Mouse (Mus musculus): ENCODE measurements around the gene Map2k1. TPM values are rescaled to one million over a fixed set of nuclear protein-coding genes. Genes with fewer than 3 reads are reported as not detected.

The Map2k1 gene
- polyA plus RNA-seq, 1 experiment from 2014 or later, result 80.7 TPM

DNA sequence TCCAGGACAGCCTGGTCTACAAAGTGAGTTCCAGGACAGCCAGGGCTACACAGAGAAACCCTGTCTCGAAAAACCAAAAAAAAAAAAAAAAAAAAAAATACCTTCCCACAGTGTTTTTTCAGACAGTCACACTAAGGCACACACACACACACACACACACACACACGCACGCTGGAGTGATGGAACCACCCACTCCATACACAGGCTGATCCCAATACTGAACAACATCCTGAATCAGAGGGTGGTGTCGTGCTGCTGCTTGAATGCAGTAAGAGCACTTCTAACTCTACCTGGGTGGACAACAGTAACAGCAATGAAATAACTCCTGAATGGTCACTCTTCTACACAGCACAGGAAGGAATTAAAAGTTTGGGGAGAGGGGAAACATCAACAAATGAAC is 32.0 kb downstream of the Map2k1 start:
- Histone ChIP-seq H3K9me3 (replicated peaks; ENCODE audit: control insufficient read depth, low read length) (no peaks in the 10 kb centered on the region), H3K4me2 (ENCODE audit: low read depth, low read length) (no peak overlapping the region), H3K27me3 (ENCODE audit: control insufficient read depth, insufficient read depth, low read length) (no peaks in the 10 kb centered on the region), H3K36me3 (ENCODE audit: control insufficient read depth, insufficient read depth, low read length) (no peaks in the 10 kb centered on the region), H3K9ac (ENCODE audit: low read length) (no peak overlapping the region), H3K4me1 (ENCODE audit: control insufficient read depth, insufficient read depth, low read length) (peaks cover 4% of the 10 kb centered on the region; the same call in 1 of the 2 replicates), H3K27ac (ENCODE audit: low read length) (no peak overlapping the region), H3K4me3 (replicated peaks; ENCODE audit: low read length) (no peak overlapping the region)
- no peak for ATAC-seq (ENCODE audit: insufficient read depth, low FRiP score)
- WGBS, result 80% methylated on average over 4 of the region's 4 CpGs

DNA sequence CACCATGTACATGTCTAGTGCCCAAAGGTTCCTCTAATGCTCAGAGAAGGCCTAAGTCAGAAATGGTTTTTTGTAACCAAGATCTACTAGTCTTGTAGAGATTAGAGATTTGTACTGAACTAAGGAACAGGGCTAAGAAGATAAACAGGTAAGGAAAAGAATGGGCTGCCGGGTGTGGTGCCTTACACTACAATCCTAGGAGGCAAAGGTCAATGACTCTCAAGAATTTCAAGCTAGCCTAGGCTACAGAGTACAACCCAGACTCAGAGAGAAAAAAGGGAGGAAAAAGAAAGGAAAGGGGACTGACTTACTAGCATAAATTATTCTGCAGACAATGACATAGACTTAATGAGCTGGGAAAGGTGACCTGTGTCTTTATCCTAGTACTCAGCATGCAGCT is 32.8 kb downstream of the Map2k1 start:
- no peaks in the 10 kb centered on the region for H3K27me3 ChIP-seq (ENCODE audit: control insufficient read depth, insufficient read depth, low read length)
- ATAC-seq (ENCODE audit: insufficient read depth, low FRiP score), result no peak
- H3K9ac ChIP-seq (ENCODE audit: low read length), result no peak overlapping the region
- H3K9me3 ChIP-seq (replicated peaks; ENCODE audit: control insufficient read depth, low read length), result no peaks in the 10 kb centered on the region
- no peak overlapping the region for H3K4me3 ChIP-seq (replicated peaks; ENCODE audit: low read length)
- H3K4me2 ChIP-seq (ENCODE audit: low read depth, low read length), result no peak overlapping the region
- no peak overlapping the region for H3K27ac ChIP-seq (ENCODE audit: low read length)
- WGBS, result 56% methylated on average over 1 of the region's 1 CpGs
- H3K4me1 ChIP-seq (ENCODE audit: control insufficient read depth, insufficient read depth, low read length), result 0 out of 2 replicates have a peak, but pooled peaks cover 3% of the 10 kb centered on the region
- no peaks in the 10 kb centered on the region for H3K36me3 ChIP-seq (ENCODE audit: control insufficient read depth, insufficient read depth, low read length)

DNA sequence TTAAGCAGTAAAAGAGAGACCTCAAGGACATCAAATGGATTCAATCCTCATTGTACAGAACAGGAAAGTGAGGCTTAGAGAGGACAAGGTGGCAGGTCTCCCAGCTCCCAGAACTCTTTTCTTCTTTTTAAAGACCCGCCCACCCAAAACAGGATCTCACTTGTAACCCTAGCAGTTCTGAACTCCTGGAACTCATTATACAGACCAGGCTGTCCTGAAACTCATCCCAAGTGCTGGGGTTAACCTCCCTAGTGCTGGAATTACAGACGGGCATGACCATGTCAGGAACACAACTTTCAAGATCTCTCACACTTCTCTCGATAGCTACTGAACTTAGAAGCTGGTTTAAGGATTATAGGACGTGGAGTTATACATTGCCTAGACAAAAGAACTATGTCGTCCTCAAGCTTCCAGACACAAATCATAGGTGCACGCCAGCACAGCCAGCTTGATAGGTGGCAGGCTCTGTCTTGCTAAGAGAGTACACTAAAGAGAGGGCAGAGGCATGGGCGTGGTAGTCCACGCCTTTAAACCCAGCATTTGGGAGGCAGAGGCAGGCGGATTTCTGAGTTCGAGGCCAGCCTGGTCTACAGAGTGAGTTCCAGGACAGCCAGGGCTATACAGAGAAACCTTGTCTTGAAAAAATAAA is 33.5 kb downstream of the Map2k1 start:
- peak overlapping the region; percentile 0; the same call in 1 of the 2 replicates for H3K27ac ChIP-seq (ENCODE audit: low read length)
- no peak for ATAC-seq (ENCODE audit: insufficient read depth, low FRiP score)
- 81% methylated on average over 10 of the region's 10 CpGs for WGBS

DNA sequence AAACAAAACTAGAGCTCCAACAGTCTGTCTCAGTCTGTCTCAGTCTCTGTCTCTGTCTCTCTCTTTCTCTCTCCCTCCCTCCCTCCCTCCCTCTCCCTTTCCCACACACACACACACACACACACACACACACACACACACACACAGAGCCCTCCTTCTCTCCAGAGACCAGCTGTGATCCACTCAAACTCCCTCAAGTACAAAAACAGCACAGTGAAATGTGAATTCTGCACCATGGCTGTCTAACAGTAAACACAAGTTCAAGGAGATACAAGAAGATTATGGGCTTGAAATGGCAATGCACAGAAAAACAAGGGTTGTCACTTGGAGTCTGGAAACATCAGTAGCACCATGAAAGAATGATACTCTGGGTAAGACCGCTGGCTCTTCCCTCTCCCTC is 34.1 kb downstream of the Map2k1 start:
- Histone ChIP-seq H3K9me3 (replicated peaks; ENCODE audit: control insufficient read depth, low read length) (no peaks in the 10 kb centered on the region), H3K9ac (ENCODE audit: low read length) (no peak overlapping the region), H3K4me1 (ENCODE audit: control insufficient read depth, insufficient read depth, low read length) (0 out of 2 replicates have a peak, but pooled peaks cover 3% of the 10 kb centered on the region), H3K4me3 (replicated peaks; ENCODE audit: low read length) (no peak overlapping the region), H3K4me2 (ENCODE audit: low read depth, low read length) (no peak overlapping the region), H3K36me3 (ENCODE audit: control insufficient read depth, insufficient read depth, low read length) (no peaks in the 10 kb centered on the region), H3K27me3 (ENCODE audit: control insufficient read depth, insufficient read depth, low read length) (no peaks in the 10 kb centered on the region), H3K27ac (ENCODE audit: low read length) (no peak overlapping the region)
- ATAC-seq (ENCODE audit: insufficient read depth, low FRiP score), result no peak
- 79% methylated on average over 1 of the region's 1 CpGs for WGBS

More for the DNA sequence above, 33.5 kb downstream of the Map2k1 start:
- Histone ChIP-seq H3K4me3 (replicated peaks; ENCODE audit: low read length) (no peak overlapping the region), H3K9me3 (replicated peaks; ENCODE audit: control insufficient read depth, low read length) (no peaks in the 10 kb centered on the region), H3K27me3 (ENCODE audit: control insufficient read depth, insufficient read depth, low read length) (no peaks in the 10 kb centered on the region), H3K4me1 (ENCODE audit: control insufficient read depth, insufficient read depth, low read length) (0 out of 2 replicates have a peak, but pooled peaks cover 3% of the 10 kb centered on the region), H3K9ac (ENCODE audit: low read length) (no peak overlapping the region), H3K4me2 (ENCODE audit: low read depth, low read length) (no peak overlapping the region), H3K36me3 (ENCODE audit: control insufficient read depth, insufficient read depth, low read length) (no peaks in the 10 kb centered on the region)

DNA sequence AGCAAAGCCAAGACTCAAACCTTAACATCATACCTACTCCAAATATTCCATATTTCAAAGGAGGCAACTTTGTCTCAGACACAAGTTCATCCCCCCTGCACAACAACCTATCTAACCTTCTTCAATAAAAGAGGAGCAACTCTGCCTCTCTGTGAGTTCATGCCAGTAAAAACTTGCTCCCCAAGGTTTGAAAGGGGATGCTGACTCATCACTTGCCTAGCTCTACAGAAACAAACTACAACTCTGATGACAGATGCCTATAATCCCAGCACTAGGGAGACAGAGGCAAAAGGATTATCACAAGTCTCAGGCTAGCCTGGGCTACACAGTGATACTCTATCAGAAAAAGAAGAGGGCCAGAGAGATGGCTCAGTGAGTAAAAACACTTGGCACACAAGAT is 35.5 kb downstream of the Map2k1 start:
- H3K9ac ChIP-seq (ENCODE audit: low read length), result no peak overlapping the region
- no peak overlapping the region for H3K4me3 ChIP-seq (replicated peaks; ENCODE audit: low read length)
- H3K27ac ChIP-seq (ENCODE audit: low read length), result no peak overlapping the region
- H3K36me3 ChIP-seq (ENCODE audit: control insufficient read depth, insufficient read depth, low read length), result no peaks in the 10 kb centered on the region; the same call in 1 of the 2 replicates
- no peak for ATAC-seq (ENCODE audit: insufficient read depth, low FRiP score)
- no peaks in the 10 kb centered on the region for H3K9me3 ChIP-seq (replicated peaks; ENCODE audit: control insufficient read depth, low read length)
- H3K4me2 ChIP-seq (ENCODE audit: low read depth, low read length), result no peak overlapping the region
- 0 out of 2 replicates have a peak, but pooled peaks cover 3% of the 10 kb centered on the region for H3K4me1 ChIP-seq (ENCODE audit: control insufficient read depth, insufficient read depth, low read length)
- H3K27me3 ChIP-seq (ENCODE audit: control insufficient read depth, insufficient read depth, low read length), result no peaks in the 10 kb centered on the region

DNA sequence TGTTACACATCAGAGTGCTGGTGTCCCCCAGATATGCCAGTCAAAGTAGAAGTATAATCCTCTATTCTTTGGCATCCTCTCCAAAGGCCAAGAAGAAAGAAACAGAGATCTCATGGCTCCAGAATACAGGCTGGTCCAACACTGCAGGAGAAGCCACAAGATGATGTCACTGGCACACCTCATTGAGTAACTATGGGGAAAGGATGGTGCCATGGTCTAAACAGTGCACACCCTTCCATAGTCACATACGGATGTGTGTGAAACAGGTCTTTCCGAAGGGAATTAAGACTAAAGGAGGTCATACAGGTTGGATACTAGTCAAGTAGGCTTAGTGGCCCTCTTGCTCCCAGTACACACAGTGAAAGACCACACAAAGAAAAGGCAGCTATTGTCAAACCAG is 36.8 kb downstream of the Map2k1 start:
- Histone ChIP-seq H3K4me1 (ENCODE audit: control insufficient read depth, insufficient read depth, low read length) (0 out of 2 replicates have a peak, but pooled peaks cover 3% of the 10 kb centered on the region), H3K27me3 (ENCODE audit: control insufficient read depth, insufficient read depth, low read length) (no peaks in the 10 kb centered on the region), H3K36me3 (ENCODE audit: control insufficient read depth, insufficient read depth, low read length) (no peaks in the 10 kb centered on the region; the same call in 1 of the 2 replicates), H3K9me3 (replicated peaks; ENCODE audit: control insufficient read depth, low read length) (no peaks in the 10 kb centered on the region), H3K9ac (ENCODE audit: low read length) (no peak overlapping the region), H3K27ac (ENCODE audit: low read length) (no peak overlapping the region), H3K4me2 (ENCODE audit: low read depth, low read length) (no peak overlapping the region), H3K4me3 (replicated peaks; ENCODE audit: low read length) (no peak overlapping the region)
- no peak for ATAC-seq (ENCODE audit: insufficient read depth, low FRiP score)
- WGBS, result 98% methylated on average over 2 of the region's 2 CpGs

DNA sequence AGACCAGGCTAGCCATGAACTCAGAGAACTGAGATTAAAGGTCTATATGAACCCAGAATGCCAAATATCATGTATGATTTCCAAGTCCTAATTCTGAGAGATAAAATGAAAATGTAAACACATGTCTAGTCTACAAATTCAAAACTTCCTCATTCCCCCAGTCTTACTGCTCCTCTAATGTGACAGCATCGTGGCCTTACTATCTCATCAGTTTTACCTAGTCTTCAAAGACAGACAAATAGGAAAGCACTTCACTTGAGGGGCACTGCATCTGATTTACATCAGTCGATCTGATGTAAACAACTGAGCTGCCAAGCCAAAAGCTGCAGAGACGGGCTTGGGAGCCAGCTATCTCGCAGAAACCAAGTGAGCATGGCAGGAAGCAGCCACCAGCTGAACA is 37.3 kb downstream of the Map2k1 start:
- no peak overlapping the region for H3K9ac ChIP-seq (ENCODE audit: low read length)
- 0 out of 2 replicates have a peak, but pooled peaks cover 3% of the 10 kb centered on the region for H3K4me1 ChIP-seq (ENCODE audit: control insufficient read depth, insufficient read depth, low read length)
- H3K27me3 ChIP-seq (ENCODE audit: control insufficient read depth, insufficient read depth, low read length), result no peaks in the 10 kb centered on the region
- WGBS, result 36% methylated on average over 4 of the region's 4 CpGs
- no peak overlapping the region for H3K27ac ChIP-seq (ENCODE audit: low read length)
- no peak for ATAC-seq (ENCODE audit: insufficient read depth, low FRiP score)
- H3K36me3 ChIP-seq (ENCODE audit: control insufficient read depth, insufficient read depth, low read length), result no peaks in the 10 kb centered on the region; the same call in 1 of the 2 replicates
- H3K4me3 ChIP-seq (replicated peaks; ENCODE audit: low read length), result no peak overlapping the region
- no peak overlapping the region for H3K4me2 ChIP-seq (ENCODE audit: low read depth, low read length)
- no peaks in the 10 kb centered on the region for H3K9me3 ChIP-seq (replicated peaks; ENCODE audit: control insufficient read depth, low read length)

DNA sequence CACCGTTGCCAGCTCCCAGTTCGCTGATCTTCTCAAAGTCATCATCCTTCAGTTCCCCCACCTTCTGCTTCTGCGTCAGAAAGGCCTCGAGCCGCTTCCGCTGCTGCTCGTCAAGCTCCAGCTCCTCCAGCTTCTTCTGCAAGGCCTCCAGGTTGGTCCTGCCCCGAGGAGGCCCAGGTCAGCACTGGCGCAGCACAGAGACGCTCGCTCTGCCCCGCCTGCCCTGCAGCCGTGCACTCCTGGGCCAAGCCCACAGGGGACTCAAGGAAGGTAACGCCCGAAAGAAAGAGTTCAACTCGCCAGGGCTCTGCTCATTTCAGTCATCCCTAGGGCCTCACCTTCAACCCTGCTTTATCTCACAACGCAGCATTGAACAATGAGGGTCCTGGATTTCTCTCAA is 39.0 kb downstream of the Map2k1 start:
- Histone ChIP-seq H3K9ac (ENCODE audit: low read length) (no peak overlapping the region), H3K4me1 (ENCODE audit: control insufficient read depth, insufficient read depth, low read length) (no peaks in the 10 kb centered on the region), H3K27me3 (ENCODE audit: control insufficient read depth, insufficient read depth, low read length) (no peaks in the 10 kb centered on the region), H3K36me3 (ENCODE audit: control insufficient read depth, insufficient read depth, low read length) (no peaks in the 10 kb centered on the region; the same call in 1 of the 2 replicates), H3K4me2 (ENCODE audit: low read depth, low read length) (no peak overlapping the region), H3K4me3 (replicated peaks; ENCODE audit: low read length) (no peak overlapping the region), H3K27ac (ENCODE audit: low read length) (no peak overlapping the region; the same call in 1 of the 2 replicates), H3K9me3 (replicated peaks; ENCODE audit: control insufficient read depth, low read length) (no peaks in the 10 kb centered on the region)
- 73% methylated on average over 17 of the region's 17 CpGs for WGBS
- peak; percentile 60; the same call in 1 of the 2 replicates for ATAC-seq (ENCODE audit: insufficient read depth, low FRiP score)

DNA sequence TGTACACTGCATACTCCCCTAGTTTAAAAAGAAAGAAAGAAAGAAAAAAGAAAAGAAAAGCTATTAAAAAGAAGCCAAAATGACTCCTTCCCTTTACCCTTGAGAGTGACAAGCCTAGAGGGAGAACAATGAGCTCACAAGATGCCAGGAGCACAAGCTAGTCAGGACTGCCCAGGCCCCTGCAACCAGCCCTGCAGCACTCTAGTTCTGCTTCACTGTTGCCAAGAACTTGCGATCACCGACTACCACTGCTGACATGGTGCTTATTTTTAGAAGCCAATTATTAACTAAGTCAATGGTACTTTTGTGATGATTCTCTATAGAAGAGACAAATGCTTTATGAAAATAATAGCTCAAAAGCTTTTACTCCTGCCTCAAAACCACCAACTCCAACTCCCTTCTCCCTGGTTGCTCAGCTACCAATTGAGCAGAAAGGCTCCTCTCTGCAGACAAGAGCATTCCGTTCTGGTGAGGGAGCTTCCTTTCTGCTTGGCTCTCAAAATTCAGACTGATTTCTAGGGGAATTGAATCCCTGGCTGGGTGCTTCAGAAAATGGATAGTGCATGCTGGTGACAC is 45.8 kb downstream of the Map2k1 start:
- peaks cover 5% of the 10 kb centered on the region; the same call in 1 of the 2 replicates for H3K36me3 ChIP-seq (ENCODE audit: control insufficient read depth, insufficient read depth, low read length)

More for the DNA sequence above, 45.8 kb downstream of the Map2k1 start:
- Histone ChIP-seq H3K9ac (ENCODE audit: low read length) (no peak overlapping the region), H3K4me3 (replicated peaks; ENCODE audit: low read length) (no peak overlapping the region), H3K9me3 (replicated peaks; ENCODE audit: control insufficient read depth, low read length) (no peaks in the 10 kb centered on the region), H3K4me1 (ENCODE audit: control insufficient read depth, insufficient read depth, low read length) (no peaks in the 10 kb centered on the region), H3K27me3 (ENCODE audit: control insufficient read depth, insufficient read depth, low read length) (no peaks in the 10 kb centered on the region), H3K4me2 (ENCODE audit: low read depth, low read length) (no peak overlapping the region), H3K27ac (ENCODE audit: low read length) (no peak overlapping the region)
- ATAC-seq (ENCODE audit: insufficient read depth, low FRiP score), result no peak
- 78% methylated on average over 3 of the region's 3 CpGs for WGBS

Measured in stomach, embryonic 16.5 days (tissue).